Mouse (Mus musculus): ENCODE data around the gene H2afj.

Gene H2afj

DNA sequence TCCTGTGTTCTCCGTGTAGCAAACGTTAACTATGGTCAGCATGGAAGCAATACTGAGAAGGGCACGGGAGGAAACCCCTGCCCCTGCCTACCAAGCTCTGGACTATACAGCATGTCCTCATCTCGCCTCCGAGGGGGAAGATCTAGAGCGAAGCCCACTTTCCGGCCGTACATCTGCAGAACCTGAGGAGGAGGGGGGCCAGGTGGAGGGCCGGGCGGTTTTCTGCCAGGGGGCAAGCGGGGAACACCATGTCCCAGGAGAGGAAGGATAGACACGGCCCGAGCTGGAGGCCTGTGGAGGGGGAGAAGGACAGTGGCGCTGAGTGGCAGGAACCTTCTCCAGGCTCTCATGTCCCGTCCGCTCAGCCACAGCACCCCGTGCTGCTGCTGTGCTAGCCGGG, 13.0 kb downstream of the H2afj start:
- TF ChIP-seq GATA4 (IDR thresholded peaks at IDR 0.05; ENCODE audit: insufficient replicate concordance, low read length) = no peak

GRCm38 (mm10) chr6:136824987-136825386, 16.9 kb downstream of the H2afj start:
- TF ChIP-seq GATA4 (IDR thresholded peaks at IDR 0.05; ENCODE audit: insufficient replicate concordance, low read length) = no peak

DNA sequence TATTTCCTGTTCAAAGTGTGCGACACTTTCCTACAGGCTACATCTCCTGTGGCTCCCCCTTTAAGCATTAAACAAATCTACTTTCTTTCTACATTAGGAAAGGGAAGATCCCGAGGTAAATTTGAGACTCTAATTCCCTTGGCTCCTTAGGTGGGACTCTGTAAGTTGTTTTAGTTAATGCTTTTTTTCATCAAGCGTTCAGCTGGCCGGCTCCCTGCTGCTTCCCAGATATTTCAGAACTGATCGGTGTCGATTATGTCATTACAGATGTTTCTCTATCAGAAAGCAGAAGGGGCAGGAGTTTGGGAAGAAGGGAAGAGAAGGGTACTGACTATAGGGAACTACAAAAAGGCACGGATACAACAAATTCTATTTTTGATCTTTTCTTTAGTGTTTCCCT, 19.1 kb downstream of the H2afj start:
- no peak for TF ChIP-seq GATA4 (IDR thresholded peaks at IDR 0.05; ENCODE audit: insufficient replicate concordance, low read length)

DNA sequence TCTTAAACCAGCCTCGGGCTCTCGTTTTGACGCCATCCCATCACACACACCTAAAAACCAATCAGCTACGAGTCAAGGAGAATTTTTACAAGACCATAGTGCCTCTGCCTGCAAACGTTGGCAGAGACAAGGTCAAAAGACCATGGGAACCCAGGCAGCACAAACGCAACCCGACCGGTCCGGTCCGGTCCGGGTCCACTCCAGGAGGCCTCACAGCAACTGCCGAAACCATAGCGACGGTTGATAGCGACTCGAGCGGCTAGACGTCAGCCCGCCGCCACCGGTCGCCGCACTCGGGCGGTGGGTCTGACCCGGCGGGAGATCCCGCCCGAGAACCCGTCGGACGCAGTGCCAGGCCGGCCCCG, 19.5 kb downstream of the H2afj start, which contains the start of gene BC049715:
TSS of gene BC049715 (plus strand) at position 111 of the 365 bp plus-strand sequence.
- no peak for TF ChIP-seq GATA4 (IDR thresholded peaks at IDR 0.05; ENCODE audit: insufficient replicate concordance, low read length)

DNA sequence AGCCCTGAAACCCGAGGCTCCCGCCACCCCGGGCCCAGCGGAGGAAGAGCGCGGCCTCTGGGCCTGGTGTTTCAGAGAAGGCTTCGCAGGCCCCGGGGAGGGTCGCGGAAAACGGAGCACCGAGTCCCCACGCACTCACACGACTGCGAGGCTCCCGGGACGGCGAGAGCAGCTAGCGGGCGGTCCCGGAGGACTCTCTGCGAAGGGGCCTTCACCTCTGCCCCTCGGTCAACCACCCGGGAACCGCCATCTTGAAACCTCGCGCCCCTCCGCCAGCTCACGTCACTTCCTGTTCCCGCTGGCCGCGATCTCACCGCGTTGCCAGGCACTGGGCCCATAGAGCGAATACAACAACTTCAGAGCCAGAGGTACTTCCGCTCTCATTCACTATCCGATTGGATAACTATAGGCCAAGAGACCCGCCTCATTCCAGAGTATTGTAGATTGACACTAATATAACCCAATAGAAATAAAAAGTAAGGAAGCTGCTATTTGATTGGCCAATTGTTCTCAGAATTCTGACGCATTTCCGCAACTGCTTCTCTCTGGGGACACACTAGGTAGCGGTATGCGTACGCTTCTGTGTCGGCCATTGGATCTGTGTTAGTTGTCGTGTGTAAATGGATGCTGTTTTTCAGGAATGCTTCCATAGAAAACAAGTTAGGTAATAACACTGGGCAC, 20.0 kb downstream of the H2afj start, which contains the start of gene Wbp11:
TSS of gene Wbp11 (minus strand) at position 353 of the 681 bp plus-strand sequence.
- TF ChIP-seq GATA4 (IDR thresholded peaks at IDR 0.05; ENCODE audit: insufficient replicate concordance, low read length) = no peak

- TF ChIP-seq GATA4 (IDR thresholded peaks at IDR 0.05; ENCODE audit: insufficient replicate concordance, low read length) = no peak
Measured at GRCm38 (mm10) chr6:136828681-136829080, 20.6 kb downstream of the H2afj start.

DNA sequence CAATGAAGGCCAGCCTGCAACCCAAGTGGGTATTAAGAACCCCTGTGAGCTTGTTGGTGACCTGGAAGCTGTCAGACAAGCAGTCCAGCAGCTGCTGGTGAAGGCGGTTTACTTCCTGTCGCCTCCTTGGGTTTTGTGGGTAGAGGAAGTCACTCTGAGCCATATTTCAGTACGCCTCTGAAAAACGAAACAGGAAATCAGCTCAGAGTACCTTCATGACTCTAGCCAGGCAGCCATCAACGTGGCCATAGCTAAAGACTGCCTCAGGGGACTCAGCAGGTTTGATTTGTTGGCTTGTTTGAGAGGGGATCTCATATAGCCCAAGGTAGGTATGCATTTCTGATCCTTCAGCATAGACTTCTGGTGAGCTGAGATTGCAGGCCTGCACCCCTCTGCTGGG, 23.7 kb downstream of the H2afj start:
- no peak for TF ChIP-seq GATA4 (IDR thresholded peaks at IDR 0.05; ENCODE audit: insufficient replicate concordance, low read length)

DNA sequence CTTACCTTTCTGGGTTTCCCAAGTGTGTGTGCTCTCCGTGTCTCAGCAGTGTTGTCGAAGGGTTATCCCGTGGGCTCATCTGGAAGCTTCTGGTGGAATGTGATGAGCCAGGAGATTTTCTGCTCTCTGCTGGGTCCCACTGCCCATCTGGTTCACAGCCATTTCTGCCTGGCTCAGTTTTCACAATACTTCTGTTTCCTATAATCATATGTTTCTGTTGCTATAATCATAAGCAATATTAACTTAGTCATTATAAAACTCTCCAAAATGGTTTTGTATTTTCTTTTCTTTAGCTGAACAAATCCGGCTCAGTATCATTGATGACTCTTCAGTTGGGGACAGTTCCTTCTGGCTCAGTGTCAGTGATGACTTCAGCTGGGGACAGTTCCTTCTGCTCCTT, 27.3 kb downstream of the H2afj start, which contains the start of gene Smco3:
TSS of gene Smco3 (minus strand) at position 101 of the 400 bp plus-strand sequence.
- TF ChIP-seq GATA4 (IDR thresholded peaks at IDR 0.05; ENCODE audit: insufficient replicate concordance, low read length) = no peak

GRCm38 (mm10) chr6:136837323-136837722, 29.3 kb downstream of the H2afj start:
- no peak for TF ChIP-seq GATA4 (IDR thresholded peaks at IDR 0.05; ENCODE audit: insufficient replicate concordance, low read length)

- TF ChIP-seq GATA4 (IDR thresholded peaks at IDR 0.05; ENCODE audit: insufficient replicate concordance, low read length) = no peak
Measured at GRCm38 (mm10) chr6:136844903-136845302, 36.9 kb downstream of the H2afj start.

DNA sequence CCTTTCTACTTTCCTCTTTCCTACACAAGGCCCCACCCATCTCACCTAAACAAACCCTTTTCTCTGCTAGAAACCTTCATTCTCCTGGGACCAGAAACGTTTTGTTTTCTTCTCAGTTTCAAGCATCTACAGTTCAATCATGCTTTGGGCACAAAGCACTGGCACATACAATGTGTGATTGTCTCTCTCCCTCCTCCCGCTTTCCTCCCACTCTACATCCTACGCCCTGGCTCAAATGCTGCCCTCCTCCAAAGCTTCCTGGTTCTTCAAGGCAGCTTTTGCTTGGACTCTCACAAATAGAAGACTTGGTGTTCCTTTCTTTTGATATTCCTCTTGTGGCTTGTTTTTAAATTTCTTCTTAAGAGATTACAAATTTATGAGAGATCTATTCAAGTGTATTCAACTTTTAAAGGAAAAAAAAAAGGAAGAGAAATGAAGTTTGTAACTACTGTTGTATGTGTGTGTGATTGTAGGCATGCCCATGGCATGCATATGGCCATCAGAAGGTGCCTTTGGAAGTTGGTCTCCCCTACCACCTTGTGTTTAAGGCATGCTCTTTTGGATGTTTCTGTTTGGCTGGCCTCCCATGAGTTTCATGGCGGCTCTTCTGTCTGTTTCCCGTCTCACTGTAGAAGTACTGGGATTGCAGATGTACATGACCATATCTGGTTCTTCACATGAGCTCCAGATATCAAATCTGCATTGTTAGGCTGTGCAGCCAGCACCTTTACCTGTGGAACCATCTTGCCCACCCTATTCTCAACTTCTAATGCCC, 37.8 kb downstream of the H2afj start:
- no peak for TF ChIP-seq GATA4 (IDR thresholded peaks at IDR 0.05; ENCODE audit: insufficient replicate concordance, low read length)

DNA sequence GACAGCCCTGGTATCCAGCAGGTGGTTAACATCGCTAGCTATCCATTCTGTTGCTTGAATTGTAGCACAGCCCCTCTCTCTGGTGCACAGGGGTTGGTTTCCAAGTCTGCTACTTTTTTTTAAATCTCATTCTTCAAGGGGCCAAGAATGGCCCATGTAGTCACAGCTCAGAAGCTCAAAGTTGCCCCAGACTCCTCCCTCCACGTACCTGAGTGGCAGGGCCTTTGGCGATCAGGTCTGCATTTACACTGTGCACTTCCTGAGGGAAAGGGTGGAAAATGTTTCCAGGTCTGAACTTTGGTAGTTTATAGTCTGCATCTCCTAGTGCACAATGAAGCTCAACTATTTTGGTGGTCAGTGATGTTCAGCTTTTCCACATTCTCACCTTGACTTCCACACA, 39.2 kb downstream of the H2afj start:
- no peak for TF ChIP-seq GATA4 (IDR thresholded peaks at IDR 0.05; ENCODE audit: insufficient replicate concordance, low read length)

DNA sequence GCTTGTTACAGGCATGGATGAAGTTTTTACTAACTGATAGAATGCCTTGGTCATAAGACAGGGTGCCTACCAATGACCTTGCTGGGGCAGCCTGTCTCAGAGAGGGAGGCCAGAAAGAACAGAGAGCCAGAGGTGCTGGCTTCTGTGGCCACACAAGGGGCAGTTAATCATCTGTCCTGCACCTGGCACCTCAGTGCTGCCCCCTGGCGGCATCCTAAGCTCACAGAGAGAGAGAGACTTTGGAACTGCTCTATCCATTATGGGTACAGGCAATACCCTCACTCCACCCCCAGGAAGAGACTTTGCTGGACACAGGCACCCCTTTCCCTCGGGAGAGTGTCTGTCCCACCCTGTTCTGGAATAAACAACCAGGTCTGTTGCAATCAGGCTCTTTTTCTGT, 39.7 kb downstream of the H2afj start:
- TF ChIP-seq GATA4 (IDR thresholded peaks at IDR 0.05; ENCODE audit: insufficient replicate concordance, low read length) = no peak

DNA sequence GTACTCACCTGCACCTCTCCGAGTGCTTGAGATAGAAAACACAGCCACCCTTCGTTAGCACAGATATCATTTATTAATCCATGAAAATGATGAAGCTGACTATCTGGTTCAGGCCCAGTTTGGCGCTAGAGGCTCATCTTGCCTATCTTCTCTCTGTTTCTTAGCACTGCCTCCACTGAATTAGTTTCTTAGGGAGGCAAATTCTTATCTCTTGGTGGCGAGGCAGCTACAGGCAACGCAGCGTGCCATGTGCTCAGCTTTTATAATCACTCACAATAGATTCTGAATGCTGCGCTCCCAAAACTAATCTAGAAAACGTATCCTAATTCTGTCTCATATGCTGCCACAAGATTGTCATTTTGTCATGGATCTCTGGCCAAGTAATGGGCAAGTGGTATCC, 40.4 kb downstream of the H2afj start:
- no peak for TF ChIP-seq GATA4 (IDR thresholded peaks at IDR 0.05; ENCODE audit: insufficient replicate concordance, low read length)

GRCm38 (mm10) chr6:136848971-136849370, 40.9 kb downstream of the H2afj start:
- TF ChIP-seq GATA4 (IDR thresholded peaks at IDR 0.05; ENCODE audit: insufficient replicate concordance, low read length) = no peak

- peak; percentile 71; the same call in 1 of the 2 replicates for TF ChIP-seq GATA4 (IDR thresholded peaks at IDR 0.05; ENCODE audit: insufficient replicate concordance, low read length)
Measured at GRCm38 (mm10) chr6:136850267-136850666, 42.2 kb downstream of the H2afj start.
